Mouse (Mus musculus) spleen, adult 18-20 months (tissue): Measurements from ENCODE around the gene Plod3.

ENCODE experiments used
- DNase-seq, 2 experiments: peaks; one replicate each; pipeline ENCODE4 v3.0.0; 2022; ENCODE audit warnings: mixed read lengths in 2 of 2

The Plod3 gene

GRCm38 (mm10) chr5:136965686-136966085, 21.1 kb upstream of the Plod3 start:
- DNase-seq: no peak

GRCm38 (mm10) chr5:136966331-136966730, 20.5 kb upstream of the Plod3 start, which contains the start of gene Cldn15:
Cldn15 (plus strand) TSS chr5:136966616.
- DNase-seq: no peak

DNA sequence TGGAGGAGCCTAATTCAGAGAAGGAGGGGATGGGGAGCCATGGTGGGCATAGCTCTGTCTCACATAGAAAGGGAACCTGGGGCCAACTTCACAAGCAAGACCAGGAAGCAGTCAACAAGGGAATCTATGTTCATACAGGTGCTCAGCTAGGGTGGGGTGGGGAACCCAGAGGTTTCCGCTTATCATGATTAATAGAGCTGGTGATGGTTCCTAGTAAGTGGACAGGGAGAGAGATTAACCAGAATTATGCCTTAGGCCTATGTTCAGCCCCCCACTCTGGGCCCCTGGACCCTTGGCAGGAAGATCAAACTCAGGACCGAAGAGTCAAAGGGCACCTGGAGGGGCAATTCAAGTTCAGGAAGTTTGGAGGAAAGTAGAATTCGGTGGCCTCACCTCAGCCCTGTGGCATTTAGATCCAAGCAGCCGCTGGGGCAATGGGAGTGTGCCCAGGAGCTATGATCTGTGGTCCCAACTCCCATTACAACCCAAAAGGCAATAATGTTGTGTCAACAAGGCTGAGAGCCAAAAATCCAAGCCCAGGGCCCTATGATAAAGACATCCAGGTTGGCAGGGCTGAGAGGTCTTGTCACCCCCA, 19.9 kb upstream of the Plod3 start:
- no peak for DNase-seq

DNA sequence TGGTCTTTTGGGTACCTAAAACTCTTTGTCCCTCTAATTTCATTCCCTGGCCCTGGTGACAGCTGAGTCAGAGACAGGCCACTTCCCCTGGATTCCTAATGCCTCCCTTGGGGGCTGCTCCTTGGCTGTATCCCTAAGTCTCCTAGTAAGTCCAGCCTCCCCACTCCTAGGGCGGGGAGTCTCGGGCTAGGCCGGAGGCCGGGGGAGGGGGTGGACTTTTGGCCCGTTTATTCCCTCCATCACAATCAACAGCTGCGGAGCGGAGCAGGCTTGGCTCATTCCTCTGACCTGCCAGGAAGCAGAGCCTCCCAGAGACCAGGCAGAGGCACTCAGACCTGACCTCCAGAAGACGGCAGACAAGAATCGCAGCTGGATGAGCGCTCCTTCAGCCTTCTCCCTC, 19.2 kb upstream of the Plod3 start:
- DNase-seq: no peak

DNA sequence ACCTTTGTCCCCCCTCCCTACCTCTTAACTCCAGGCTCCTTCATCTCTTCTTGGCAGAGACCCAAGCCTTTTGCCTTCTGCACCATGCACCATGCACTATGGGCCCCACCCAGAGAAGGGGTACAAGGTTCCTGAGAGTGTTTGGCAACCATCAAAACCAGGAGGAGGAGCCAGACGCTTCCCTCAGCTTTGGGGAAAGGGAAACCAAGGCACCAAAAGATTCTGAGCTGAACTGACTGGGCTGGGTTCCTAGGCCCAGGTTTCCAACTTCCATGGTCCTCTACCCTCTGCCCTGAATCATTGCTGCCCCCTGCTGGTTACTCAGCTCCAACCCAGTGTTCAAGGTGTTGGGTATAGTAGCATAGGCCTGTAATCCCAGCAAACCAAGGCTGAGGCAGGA, 16.1 kb upstream of the Plod3 start:
- peak; percentile 49 to 70 for DNase-seq

- no peak for DNase-seq
Measured at GRCm38 (mm10) chr5:136973670-136974069, 13.1 kb upstream of the Plod3 start.

GRCm38 (mm10) chr5:136977769-136978168, 9.1 kb upstream of the Plod3 start:
- no peak for DNase-seq

DNA sequence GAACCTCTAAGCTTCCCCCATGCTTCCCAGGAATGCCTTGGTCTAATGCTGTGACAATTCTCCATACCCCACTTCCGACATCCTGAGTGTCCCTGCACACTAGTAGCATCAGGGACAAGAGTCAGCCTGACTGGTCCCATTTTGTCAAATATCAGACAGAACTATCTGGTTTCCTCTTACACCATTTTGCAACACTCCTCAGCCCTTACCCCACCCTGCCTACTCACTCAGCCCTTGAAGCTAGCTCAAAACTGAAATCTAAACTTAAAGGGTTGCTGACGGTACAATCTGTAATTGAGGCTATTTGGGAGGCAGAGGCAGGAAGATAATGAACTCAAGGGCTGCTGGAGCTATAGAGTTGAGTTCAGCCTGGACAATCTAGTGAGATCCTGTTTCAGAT, 7.1 kb upstream of the Plod3 start:
- DNase-seq: no peak

DNA sequence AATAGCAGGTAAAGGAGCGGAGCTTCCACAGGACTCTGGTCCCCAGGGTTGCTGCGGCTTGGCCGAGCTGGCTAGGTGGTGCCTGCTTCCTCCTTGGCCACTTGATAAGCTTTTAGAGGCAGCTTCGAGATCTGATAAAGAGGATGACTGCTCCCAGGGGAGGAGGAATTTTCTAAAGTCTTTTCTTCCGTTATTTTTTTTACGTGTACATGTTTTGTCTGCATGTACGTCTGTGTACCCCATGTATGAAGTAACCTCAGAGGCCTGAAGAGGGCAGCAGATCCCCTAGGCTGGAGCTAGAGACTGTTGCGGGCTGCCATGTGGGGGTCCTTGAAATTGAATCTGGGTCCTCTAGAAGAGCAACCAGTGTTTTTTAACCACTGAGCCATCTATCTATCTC, 5.8 kb upstream of the Plod3 start:
- DNase-seq: no peak

- DNase-seq: peak in 1 of 2 experiments; percentile 62
Measured at GRCm38 (mm10) chr5:136982338-136982930, 4.4 kb upstream of the Plod3 start.

DNA sequence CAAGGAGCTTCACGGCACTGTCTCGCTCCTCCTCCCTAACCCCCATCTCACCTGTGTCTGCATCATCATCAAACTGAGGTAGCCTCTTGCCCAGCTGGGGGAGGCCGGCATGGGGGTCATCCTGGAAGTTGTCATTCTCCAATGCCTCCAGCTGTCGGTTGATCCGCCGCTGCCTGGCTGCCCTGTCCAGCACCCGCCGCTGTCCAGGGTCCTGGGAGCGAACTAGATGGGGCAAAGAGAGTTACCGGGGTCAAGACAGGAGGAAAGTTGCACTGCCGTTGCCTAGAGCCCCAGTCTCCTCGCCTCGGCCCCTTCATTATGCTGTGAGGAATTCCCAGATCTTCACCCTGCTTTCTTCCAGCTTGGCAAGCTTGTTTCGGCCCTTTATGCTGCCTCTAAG, 2.0 kb upstream of the Plod3 start:
- DNase-seq: no peak

- peak; percentile 62 to 72 for DNase-seq
Measured at GRCm38 (mm10) chr5:136987138-136987933, 517 bp downstream of the Plod3 start.

- no peak for DNase-seq
Measured at GRCm38 (mm10) chr5:136987934-136988271, 1.1 kb downstream of the Plod3 start, which contains the start of gene Znhit1. Znhit1 (minus strand) TSS chr5:136988021.

- no peak for DNase-seq
Measured at GRCm38 (mm10) chr5:136988420-136988819, 1.6 kb downstream of the Plod3 start.

- DNase-seq: no peak
Measured at GRCm38 (mm10) chr5:136989801-136990200, 3.0 kb downstream of the Plod3 start.

DNA sequence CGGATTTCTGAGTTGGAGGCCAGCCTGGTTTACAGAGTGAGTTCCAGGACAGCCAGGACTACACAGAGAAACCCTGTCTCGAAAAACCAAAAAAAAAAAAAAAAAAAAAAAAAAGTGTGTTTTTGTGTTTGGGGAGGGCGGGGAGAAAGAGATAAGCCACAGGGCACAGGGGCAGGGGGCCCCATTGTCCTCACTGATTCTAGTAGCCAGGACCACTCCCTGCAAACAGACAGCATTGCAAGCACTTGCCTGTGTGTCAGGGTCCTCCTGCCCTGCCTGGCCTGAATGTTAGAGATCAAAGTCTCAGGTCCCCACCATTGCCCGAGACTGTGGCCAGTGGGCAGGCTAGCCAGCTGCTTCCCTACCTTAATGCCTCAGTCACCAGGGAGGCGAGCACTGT, 12.6 kb downstream of the Plod3 start:
- DNase-seq: no peak

GRCm38 (mm10) chr5:137000612-137001011, 13.8 kb downstream of the Plod3 start:
- DNase-seq: no peak

- no peak for DNase-seq
Measured at GRCm38 (mm10) chr5:137007276-137007675, 20.5 kb downstream of the Plod3 start.

GRCm38 (mm10) chr5:137009988-137010387, 23.2 kb downstream of the Plod3 start:
- peak in 1 of 2 experiments; percentile 26 for DNase-seq

DNA sequence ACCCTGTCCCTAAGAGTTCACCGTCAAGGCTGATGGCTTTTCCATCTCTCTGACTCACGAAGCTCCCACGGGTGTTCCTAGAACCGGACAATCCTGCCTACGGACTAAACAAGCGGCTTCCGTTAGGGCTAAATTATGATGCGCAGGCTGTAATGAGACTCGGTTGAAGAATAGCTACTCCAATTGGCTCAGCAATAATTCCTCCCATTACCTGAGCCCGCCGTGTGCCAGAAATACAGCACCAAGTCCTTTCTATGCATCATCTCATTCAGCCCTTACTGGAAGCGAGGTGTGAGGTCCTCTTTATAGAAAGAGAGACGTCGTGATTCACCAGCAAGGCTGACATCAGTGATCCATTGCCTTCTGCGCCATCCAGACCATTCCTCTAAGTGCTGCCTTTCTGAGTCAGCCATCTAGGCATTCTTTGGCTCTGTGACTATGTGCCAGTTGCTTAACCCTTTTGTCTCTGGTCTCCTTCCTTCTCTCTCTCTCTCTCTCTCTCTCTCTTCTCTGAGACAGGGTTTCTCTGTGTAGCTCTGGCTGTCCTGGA, 25.7 kb downstream of the Plod3 start:
- no peak for DNase-seq

DNA sequence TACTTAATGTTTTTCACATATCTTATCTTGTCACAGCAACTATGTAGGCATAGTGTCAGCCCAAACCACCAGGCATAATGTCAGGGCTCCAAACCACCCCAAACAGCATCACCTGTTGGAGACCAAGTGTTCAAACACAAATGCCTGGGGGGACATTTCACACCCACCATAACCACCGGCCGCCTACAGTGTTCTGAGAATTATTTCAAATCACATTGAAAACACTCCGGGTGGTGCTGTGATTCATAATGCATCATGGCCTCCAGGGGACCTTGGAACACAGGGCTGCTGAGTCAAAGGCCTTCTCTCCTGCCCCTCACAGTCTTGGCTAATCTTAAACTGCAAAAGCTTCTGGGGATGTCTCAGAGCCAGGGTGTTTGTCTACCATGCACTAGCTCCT, 29.1 kb downstream of the Plod3 start:
- no peak for DNase-seq

GRCm38 (mm10) chr5:137024318-137024717, 37.5 kb downstream of the Plod3 start:
- DNase-seq: no peak

GRCm38 (mm10) chr5:137025132-137025531, 38.3 kb downstream of the Plod3 start:
- DNase-seq: peak; percentile 45 to 81

- DNase-seq: no peak
Measured at GRCm38 (mm10) chr5:137026092-137026491, 39.3 kb downstream of the Plod3 start, which contains the start of gene Vgf. Vgf (plus strand) TSS chr5:137026392.
